Mouse (Mus musculus): ENCODE measurements around the gene Rora.

Rora gene

DNA sequence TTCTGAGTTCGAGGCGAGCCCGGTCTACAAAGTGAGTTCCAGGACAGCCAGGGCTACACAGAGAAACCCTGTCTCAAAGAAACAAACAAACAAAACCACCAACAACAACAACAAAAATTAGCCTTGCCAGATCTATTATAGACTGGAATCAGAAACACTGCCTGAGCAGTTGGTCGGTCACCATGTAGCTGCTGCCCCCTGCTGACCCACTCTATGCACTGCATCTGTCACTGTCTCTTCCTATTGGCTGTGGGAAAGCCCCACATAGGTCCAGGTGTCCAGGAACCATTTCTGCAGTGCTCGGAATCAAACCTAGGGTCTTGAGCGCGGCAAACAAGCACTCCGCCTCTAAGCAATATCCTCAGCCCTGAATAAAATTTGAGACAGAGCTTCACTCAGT is 714.5 kb downstream of the Rora start:
- in situ Hi-C loops (cut with MboI, MseI): no loop called here

DNA sequence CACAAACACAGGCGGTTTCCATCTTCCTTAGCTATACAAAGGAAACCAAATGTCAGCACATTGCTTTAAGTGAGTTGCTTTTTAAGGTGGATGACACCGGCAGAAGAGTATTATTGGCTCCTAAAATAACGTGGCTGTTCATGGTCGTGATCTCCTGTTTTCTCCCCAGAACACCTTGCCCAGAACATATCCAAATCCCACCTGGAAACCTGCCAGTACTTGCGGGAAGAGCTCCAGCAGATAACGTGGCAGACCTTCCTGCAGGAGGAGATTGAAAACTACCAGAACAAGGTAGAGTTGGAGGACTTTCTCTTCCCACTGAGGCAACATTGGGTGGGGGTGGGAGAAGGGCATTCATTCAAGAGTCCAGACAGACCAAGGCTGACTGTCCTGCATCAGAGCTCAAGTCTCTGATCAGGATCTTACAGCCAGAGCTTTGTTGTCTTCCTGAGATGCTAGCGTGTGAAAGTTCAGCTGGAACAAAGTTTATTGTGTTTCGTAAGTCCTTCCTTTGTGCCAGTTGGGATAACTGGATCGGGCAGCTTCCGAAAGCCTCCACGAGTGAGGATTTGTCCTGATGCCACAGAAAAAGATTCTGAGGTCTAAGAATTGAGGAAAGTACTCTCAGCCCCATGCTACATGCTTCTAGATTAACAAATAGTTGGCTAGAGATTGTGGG is 717.6 kb downstream of the Rora start:
- in situ Hi-C loops (cut with MboI, MseI): loop anchor here in 1 of 2 experiments (5.0 kb wide), 1 partner anchor 101 kb away; no protein-coding TSS in a partner anchor

DNA sequence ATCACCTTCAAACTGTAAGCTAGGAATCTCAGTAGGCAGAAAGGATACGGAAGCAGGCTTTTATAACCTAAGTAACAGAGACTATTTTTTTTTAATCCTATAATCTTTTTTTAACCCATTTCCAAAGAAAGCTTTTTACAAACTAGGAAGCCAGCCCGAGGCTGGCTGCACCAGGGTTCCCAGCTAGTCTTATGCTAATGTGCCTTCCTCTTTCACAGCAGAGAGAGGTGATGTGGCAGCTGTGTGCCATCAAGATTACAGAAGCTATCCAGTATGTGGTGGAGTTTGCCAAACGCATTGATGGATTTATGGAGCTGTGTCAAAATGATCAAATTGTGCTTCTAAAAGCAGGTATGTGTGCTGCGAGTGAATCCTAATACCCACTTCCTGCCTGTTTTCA is 719.3 kb downstream of the Rora start:
- in situ Hi-C loops (cut with MboI, MseI): loop anchor here in 1 of 2 experiments (5.0 kb wide), 1 partner anchor 99 kb away; no protein-coding TSS in a partner anchor

GRCm38 (mm10) chr9:69376982-69377653 is 723.5 kb downstream of the Rora start:
- in situ Hi-C loops (cut with MboI, MseI): no loop called here

- in situ Hi-C loops (cut with MboI, MseI): no loop called here
Measured at GRCm38 (mm10) chr9:69377654-69378045, 724.1 kb downstream of the Rora start.

- in situ Hi-C loops (cut with MboI, MseI): no loop called here
Measured at GRCm38 (mm10) chr9:69380546-69380945, 727.0 kb downstream of the Rora start.

DNA sequence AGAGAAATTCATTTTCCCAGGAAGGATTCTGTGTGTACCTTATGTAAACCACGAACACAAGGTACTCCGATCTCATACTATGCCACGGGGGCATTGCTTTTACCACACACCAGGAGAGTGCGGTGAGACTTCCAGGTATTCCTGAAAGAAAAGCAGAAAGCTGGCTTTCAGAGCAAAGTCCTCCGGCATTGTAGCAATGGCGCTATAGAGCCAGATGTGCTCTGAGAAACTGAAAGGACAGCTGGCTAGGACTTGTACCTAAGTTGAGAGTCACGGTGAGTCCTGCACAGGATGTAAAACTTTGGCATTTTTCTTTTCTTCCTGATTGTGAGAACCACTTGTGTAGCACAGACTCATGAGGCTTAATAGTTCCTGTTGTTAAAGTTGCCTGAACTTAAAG is 728.2 kb downstream of the Rora start:
- in situ Hi-C loops (cut with MboI, MseI): no loop called here

GRCm38 (mm10) chr9:69384475-69384874 is 730.9 kb downstream of the Rora start:
- in situ Hi-C loops (cut with MboI, MseI): no loop called here

DNA sequence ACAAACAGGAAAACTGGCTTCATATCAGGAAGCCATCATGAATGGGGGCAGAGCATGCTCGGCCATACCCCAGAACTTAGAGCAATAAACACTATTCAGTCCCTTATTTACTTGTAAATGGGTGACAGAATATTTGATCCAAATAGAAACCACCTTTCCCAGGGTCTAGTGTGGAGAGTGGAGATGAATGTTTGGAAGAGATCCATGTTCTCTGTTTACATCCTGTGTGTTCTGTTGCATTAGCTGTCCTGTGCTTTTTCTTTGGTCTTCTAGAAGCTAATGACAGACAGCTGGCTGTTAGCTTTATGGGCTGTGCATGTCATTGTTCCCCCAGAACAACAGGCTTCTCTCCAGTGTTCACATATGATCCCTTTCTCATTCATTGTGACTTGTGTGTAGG is 731.3 kb downstream of the Rora start:
- in situ Hi-C loops (cut with MboI, MseI): no loop called here

DNA sequence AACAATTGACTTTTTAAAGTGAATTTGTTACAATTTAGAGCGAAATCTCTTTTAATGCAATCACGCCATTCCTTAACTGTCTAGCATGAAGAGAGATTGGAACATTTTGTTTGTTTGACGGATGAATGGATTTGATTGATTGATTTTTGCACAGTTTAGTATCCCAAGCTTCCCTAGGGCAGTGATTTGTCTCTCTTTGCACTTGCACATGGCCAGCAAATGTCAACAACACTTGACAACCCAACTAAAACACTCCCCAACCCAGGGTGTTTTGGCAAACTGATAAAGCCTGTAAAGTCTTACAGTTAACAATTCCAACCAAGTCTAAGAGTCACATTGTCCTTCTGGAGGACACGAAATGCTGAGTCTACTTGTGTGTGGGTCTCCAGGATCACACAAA is 733.7 kb downstream of the Rora start:
- in situ Hi-C loops (cut with MboI, MseI): no loop called here

GRCm38 (mm10) chr9:69390631-69391030 is 737.0 kb downstream of the Rora start:
- in situ Hi-C loops (cut with MboI, MseI): no loop called here

DNA sequence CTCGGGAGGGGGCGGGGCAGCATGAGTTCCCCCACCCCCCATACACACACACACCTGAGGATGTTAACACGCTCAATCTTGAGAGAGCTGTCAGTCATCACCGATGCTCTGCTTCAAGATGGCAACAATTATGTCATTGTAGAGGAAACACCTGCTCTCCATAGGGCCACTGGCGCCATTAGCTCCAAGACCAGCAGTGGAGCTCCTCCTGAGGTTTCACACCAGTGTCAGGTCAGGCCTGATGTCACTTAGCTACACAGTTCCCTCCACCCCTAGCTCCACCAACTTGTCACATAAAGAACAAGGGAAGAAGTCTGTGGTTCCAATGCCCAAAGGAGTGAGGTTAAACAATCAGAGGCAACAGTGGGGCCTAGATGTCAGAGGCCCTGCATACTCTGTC is 740.6 kb downstream of the Rora start:
- in situ Hi-C loops (cut with MboI, MseI): no loop called here

DNA sequence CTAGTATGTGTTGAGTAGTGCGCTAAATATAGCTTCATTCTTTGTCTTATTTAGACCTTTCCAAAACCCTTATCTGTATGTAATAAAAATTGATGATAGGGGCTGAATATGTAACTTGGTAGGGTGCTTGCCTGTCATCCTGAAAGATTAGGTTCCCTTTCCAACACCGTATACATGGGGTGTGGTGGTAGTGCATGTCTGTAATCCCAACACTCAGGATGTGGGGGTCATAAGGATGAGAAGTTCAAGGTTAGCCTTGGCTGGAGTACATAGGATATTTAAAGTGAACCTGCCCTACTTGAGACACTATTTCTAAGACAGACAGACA is 743.8 kb downstream of the Rora start:
- in situ Hi-C loops (cut with MboI, MseI): loop anchor here in 1 of 2 experiments (5.0 kb wide), 1 partner anchor 60 kb away; no protein-coding TSS in a partner anchor

- in situ Hi-C loops (cut with MboI, MseI): loop anchor here in 1 of 2 experiments (5.0 kb wide), 1 partner anchor 59 kb away; no protein-coding TSS in a partner anchor
Measured at GRCm38 (mm10) chr9:69397760-69398452, 744.3 kb downstream of the Rora start, which contains the start of gene Ice2. Gene Ice2, plus strand, starts transcription at chr9:69397906.

- in situ Hi-C loops (cut with MboI, MseI): loop anchor here in 1 of 2 experiments (5.0 kb wide), 1 partner anchor 59 kb away; no protein-coding TSS in a partner anchor
Measured at GRCm38 (mm10) chr9:69398453-69398850, 744.9 kb downstream of the Rora start.

DNA sequence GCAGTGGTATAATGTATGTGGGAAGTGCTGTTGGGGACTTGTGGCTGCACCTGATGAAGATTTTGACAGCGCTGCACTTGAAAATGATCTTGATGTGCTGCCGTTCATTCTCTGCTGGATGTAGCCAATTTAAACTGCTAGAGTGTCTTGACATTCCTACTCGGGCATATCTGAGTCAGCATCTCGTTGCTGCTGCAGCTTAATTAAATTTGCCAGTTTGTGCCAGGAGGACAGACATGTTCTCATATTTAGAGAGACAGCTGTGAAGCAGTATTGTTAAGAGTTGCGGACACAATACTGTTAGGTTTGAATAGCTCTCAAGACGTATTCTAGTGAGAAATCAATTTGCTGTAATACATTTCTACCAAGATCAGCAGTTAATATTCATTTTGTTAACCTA is 751.1 kb downstream of the Rora start:
- in situ Hi-C loops (cut with MboI, MseI): no loop called here

- in situ Hi-C loops (cut with MboI, MseI): loop anchor here in 1 of 2 experiments (5.0 kb wide), 1 partner anchor 63 kb away; no protein-coding TSS in a partner anchor
Measured at GRCm38 (mm10) chr9:69419476-69419875, 765.9 kb downstream of the Rora start.

GRCm38 (mm10) chr9:69430531-69430930 is 776.9 kb downstream of the Rora start:
- in situ Hi-C loops (cut with MboI, MseI): no loop called here

DNA sequence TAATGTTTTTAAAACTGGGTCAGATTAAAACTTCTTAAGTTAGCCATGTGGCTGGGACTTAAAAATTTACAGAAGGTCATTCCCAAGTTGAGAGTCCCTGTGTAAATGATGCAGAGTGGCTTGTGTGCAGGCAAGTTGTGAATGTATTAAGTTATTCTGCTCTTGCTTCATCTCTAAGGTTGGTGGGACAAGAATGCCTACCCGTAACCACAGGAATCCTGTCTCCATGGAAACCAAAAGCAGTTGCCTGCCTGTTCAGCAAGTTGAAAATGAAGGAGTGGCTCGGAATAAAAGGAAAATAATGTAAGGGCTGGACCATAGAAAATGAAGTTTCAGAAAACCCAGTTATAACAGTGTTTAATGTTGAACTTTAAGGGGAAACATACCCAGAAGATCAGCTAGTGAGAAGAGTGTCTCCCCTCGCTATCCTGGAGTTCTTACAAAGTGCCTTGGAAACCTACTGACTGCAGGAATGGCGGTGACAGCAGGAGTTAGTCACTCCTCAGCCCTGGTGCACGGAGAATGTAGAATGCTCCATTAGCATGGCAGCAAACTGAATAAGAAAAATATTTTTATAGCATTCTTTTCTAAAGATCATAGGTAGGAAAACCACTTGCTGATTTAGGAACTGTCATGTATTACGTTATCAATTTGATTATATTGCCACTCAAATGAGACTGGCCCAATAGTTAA is 778.4 kb downstream of the Rora start:
- in situ Hi-C loops (cut with MboI, MseI): no loop called here

GRCm38 (mm10) chr9:69435194-69435593 is 781.6 kb downstream of the Rora start:
- in situ Hi-C loops (cut with MboI, MseI): loop anchor here in 1 of 2 experiments (5.0 kb wide), 1 partner anchor 42 kb away; no protein-coding TSS in a partner anchor

DNA sequence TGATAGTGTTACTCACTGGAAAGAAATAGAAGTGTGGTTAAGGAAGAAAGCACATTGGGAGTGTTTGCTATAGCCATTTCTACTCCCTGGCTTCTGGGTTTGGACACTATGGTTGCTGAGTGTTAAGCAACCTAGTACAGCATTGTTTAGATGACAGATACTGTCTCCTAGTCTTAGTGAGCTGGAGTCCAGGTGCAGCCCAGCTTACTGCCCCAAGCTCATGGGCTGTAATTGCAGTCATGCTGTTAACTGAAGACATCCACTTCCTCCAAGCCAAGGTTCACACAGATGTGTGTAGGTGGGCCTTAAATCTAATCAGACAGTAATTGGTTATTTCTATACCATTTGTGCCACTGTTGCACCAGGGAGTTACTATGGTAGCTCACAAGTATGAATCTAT is 782.1 kb downstream of the Rora start:
- in situ Hi-C loops (cut with MboI, MseI): loop anchor here in 1 of 2 experiments (5.0 kb wide), 1 partner anchor 42 kb away; no protein-coding TSS in a partner anchor
